Mouse (Mus musculus) brain, embryonic 14.5 days (tissue): ENCODE data around the gene Stoml1. TPM values are rescaled to one million over a fixed set of nuclear protein-coding genes. Genes with fewer than 3 reads are reported as not detected.

Experiments
- DNase-seq: peaks from one replicate; pipeline ENCODE4 v3.0.0-alpha.2; 2011; ENCODE audit warnings: low read depth
- CTCF ChIP-seq: fragments of 200-500 bp; IDR thresholded peaks from 2 replicates; pipeline ENCODE4 v1.5.1; 2012; ENCODE audit warnings: inconsistent platforms, mild to moderate bottlenecking, moderate library complexity, borderline replicate concordance; ENCODE audit not compliant: insufficient read depth, insufficient read length; ENCODE audit errors: extremely low read depth
- POLR2A ChIP-seq: fragments of 200-500 bp; IDR thresholded peaks from 2 replicates; pipeline ENCODE4 v1.6.1; 2012; ENCODE audit warnings: mild to moderate bottlenecking, inconsistent platforms, borderline replicate concordance; ENCODE audit not compliant: poor library complexity, insufficient read depth, insufficient read length, severe bottlenecking; ENCODE audit errors: extremely low read depth
- polyA plus RNA-seq: library from polyadenylated mRNA; depleted of rRNA; stranded (reverse); fragments of >200 nt; gene quantifications from 2 replicates; pipeline ENCODE4 v1.2.3, GENCODE M21; 2012; rRNA removed

The Stoml1 gene
- 123 and 145 TPM in 2 replicates for polyA plus RNA-seq

DNA sequence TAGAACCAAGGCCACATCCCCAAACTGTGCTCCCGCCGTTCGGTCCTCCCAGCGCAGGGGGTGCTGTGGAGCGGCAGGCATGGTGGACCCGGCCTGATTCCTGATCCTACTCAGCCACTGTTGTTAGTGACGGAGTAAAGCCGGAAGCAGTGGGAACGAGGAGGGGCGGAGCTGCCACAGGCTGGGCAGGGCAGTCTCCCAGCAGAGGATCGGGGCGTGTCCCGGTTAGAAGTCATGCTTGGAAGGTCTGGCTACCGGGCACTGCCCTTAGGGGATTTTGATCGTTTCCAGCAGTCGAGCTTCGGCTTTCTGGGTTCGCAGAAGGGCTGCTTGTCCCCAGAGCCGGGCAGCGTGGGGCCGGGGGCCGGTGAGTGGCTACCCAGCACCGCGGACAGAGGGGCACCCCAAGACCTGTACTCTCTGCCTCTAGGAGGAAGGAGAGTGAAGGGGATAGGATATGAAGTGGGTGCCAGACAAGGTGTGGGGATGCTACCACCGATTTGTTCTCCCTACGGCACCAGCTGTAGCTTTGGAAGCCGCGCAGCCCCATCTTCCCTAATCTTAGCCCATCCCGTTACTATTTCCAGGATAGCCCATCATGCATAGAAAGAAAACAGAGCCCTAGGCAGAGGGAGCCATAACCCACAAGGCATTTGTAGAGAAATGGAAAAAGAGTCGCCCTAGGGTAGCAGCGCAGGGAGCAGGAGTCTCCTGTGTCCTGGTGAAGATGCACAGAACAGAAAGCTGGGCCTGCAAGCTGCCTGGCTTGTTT, at the start of gene Stoml1:
Stoml1 (plus strand) TSS at position 132 of the 772 bp plus-strand sequence.
- TF ChIP-seq POLR2A (peak; percentile 74; the same call in 1 of the 2 replicates), CTCF (peak; percentile 94)

GRCm38 (mm10) chr9:58203516-58204447, 49.2 kb upstream of the Stoml1 start, which contains the start of the genes Islr and Islr2:
Islr (minus strand) TSS chr9:58204306.
Islr2 (minus strand) TSS chr9:58204319.
- no peak for TF ChIP-seq POLR2A
- TF ChIP-seq CTCF: peak; percentile 73
- DNase-seq: peak; percentile 94

More for the DNA sequence above, at the start of gene Stoml1:
- DNase-seq: peak; percentile 97

DNA sequence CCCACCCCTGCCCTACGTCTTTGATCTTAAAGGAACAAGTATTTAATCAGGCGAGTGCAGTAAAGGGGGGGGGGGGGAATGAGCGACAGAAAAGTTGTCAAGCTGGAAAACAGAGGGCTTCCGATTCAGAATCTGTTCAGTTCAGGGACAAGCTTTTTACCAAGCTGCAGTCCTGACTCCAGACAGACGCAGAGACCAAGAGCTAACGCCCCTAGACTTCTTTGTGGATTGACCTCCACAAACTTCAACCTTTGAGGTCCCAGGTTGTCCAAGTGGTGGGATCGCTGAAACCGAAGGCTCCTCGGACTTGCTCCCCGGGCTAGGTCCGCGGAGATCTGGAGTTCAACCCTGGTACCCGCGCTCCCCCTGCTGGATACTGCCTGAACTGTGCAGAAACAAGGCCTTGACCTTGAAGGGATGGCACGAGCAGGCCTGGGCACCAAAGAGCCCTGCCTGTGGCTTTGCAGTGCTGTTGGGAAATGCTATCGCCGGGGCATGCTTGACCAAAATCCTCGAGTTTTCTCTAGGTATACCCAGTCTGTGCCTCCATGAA, 48.4 kb upstream of the Stoml1 start:
- peak; percentile 94 for TF ChIP-seq CTCF
- no peak for TF ChIP-seq POLR2A
- peak; percentile 94 for DNase-seq

DNA sequence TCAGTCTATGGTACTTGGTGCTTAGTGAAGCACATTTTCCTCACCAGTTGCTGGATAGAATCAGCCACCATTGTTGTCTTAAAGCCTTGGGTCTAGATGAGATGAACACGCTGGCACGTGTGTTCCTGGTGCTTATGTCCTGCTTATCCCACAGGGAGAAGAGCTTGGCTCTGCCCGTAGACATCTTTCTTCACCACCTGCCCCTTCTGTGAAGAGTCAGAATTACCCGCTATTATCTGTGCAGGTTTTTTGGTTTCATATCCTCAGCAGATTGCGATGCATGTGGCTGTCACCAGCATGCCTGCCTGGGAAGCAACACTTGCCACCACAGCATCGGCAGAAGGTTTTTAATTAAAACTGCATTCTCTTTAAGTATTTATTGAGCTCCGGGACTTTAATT, 47.0 kb upstream of the Stoml1 start:
- TF ChIP-seq CTCF (no peak), POLR2A (no peak)
- DNase-seq: peak; percentile 83

DNA sequence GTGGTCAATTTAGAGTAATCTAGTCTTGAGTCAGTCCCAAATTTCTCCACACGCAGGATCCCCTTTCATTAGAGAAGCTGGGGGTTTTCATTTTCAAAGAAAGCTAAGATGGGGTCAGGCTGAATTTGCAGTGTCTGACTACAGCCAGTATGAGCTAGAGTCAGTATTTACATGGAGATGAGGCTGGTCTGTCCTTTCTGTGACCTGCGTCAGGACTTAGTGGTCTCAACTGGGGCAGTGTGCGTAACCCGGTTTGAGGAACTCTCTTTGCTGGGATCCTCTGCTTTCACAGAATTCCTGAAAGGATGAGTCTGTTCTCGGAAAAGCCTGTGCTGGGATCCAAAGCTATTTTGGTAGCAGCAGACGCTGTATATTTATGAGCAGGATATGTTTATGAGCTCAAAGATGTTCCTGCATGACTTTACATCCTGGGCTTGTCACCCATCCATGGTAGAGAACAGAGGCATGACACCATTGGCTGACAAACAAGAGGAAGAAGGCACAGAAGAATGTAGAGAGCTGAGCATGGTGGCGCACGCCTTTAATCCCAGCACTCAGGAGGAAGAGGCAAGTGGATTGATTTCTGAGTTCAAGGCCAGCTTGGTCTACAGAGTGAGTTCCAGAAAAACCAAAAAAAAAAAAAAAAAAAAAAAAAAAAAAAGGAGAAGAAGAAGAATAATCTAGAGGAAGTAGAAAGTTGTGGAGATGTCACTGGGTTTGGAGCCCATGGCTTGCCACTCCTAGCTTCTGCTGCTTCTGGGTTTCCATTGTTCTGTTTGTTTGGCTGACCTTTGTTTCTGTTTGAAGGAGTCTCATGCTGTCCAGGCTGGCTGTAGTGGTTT, 43.3 kb upstream of the Stoml1 start:
- TF ChIP-seq POLR2A: no peak
- no peak for TF ChIP-seq CTCF
- DNase-seq: no peak

DNA sequence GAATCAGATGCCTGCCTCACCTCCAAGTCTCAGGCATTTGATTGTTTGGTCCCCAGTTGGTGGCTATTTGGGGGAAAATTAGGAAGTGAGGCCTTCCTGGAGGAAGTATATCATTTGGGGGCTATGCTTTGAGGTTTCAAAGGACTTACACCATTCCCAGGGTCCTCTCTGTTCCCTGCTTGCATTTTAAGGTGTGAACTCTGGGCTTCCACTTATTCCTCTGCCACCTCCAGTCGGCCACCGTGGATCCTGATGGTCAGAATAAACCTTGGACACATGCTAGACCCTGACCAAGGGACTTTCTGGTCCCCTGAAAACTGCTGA, 42.7 kb upstream of the Stoml1 start:
- DNase-seq: no peak
- TF ChIP-seq CTCF (no peak), POLR2A (no peak)

DNA sequence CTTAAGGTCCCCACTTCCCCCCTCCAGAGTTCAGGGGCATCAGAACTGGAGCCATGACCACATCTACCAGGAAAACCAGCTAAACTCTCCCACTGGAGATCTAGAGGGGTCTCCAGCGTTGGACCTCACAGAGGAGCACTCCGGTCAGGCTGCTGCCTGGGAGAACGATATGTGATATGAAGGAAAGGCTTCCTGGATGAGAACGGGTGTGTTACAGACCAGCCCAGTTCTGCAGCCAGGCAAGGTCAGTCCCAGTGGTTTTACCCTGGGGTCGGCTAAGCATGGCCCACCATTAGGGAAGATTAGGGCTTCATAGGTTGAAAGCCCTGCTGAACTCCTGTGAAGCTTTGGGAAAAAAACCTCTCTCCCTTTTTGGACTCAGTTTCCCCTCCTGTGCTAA, 39.6 kb upstream of the Stoml1 start:
- DNase-seq: no peak
- no peak for TF ChIP-seq POLR2A
- no peak for TF ChIP-seq CTCF

GRCm38 (mm10) chr9:58213865-58214264, 39.1 kb upstream of the Stoml1 start:
- peak; percentile 53 for DNase-seq
- no peak for TF ChIP-seq CTCF
- TF ChIP-seq POLR2A: no peak

DNA sequence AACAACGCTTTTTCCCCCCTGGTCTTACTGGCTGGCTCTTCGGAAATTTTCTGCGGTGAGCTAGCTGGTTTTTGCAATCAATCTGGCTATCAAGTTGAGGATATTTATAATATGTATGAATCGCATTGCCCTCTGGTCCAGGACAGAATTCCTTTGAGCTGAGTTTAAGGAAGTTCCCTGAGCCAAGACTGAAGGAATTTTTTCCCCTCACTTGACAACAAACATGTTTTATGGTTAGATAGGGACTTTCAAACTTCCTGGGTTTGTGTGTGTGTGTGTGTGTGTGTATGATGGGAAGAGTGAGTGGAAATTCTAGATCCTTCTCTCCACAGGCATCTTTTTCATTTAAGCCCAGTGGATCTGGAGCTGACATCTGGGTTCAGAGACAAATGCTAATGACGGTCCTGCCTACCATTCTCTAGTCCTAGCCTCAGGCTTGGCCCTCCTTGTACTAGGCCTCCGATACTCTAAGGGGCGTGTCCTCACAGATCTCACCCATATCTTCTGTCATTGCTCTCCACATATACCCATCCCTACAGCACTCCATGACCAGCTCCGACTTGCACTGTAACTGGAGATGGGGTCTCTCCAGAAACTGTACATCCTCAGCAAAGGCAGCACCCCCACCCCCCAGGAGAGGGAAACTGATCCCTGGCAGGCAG, 38.3 kb upstream of the Stoml1 start:
- TF ChIP-seq CTCF (no peak), POLR2A (no peak)
- no peak for DNase-seq

DNA sequence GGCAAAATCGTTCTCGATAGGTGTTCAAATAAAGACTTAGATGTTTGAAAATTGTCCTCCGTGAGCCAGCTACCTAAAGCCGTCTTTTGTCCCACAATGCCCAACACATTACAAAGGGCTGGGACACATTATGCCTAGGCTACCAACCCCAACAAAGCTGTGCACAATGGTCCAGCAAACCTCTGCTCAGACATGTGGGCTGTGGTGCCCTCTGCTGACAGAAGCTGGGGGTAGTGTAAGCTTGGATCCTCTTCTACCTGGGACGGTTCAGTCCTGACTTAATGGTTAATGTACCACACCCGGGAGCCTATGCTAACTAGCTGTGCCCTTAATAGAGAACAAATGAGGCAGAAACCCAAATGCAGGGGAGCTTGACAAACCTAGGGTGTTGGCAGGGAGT, 36.6 kb upstream of the Stoml1 start:
- DNase-seq: peak; percentile 78
- TF ChIP-seq CTCF (peak; percentile 79), POLR2A (no peak)
